Mouse (Mus musculus) bone marrow, adult 2 months (tissue): ENCODE results near the gene Lrch1.

Experiments
- CTCF ChIP-seq: fragments of 200-500 bp; IDR thresholded peaks from 2 replicates; pipeline ENCODE4 v1.5.1; 2011; ENCODE audit warnings: low read length, control low read depth; ENCODE audit not compliant: control insufficient read depth, insufficient read depth
- POLR2A ChIP-seq: fragments of 200-500 bp; IDR thresholded peaks from 2 replicates; pipeline ENCODE4 v1.6.1; 2011; ENCODE audit warnings: low read depth, mild to moderate bottlenecking, control low read depth, low read length, borderline replicate concordance; ENCODE audit not compliant: control insufficient read depth

DNA sequence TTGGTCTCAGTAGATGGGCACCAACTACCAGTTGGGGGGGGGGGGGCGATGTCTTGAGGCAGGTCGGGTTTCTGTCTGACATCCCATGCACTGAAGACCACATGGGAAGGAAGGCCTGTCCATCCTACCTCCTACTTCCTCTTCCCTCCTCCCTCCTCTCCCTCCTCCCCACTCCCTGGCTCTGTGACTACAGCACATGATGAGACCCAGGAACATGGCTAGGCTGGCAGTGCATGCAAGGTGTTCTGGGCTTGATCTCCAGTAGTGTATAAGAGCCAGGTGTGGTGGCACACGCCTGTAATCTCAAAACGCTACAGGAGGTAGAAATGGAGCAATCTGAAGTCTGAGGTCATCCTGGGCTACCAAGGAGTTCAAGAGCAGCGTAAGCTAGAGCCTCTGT lies 43.2 kb downstream of the Lrch1 start:
- no peak for TF ChIP-seq POLR2A
- TF ChIP-seq CTCF = no peak
